Mouse (Mus musculus) cortical plate, adult 2 months (tissue): ENCODE data around the gene Pde4dip. TPM values are rescaled to one million over a fixed set of nuclear protein-coding genes. Genes with fewer than 3 reads are reported as not detected.

Experiments used
- H3K27ac ChIP-seq: fragments of 200-500 bp; 2 replicates; pipeline ENCODE4 v1.5.1; 2012; ENCODE audit warnings: low read length, control low read depth, inconsistent platforms; ENCODE audit not compliant: insufficient read depth
- H3K4me1 ChIP-seq: fragments of 200-500 bp; 2 replicates; pipeline ENCODE4 v1.6.1; 2011; ENCODE audit warnings: low read length; ENCODE audit not compliant: control insufficient read depth, insufficient read depth
- H3K4me3 ChIP-seq: fragments of 200-500 bp; 2 replicates; pipeline ENCODE4 v1.5.1; 2011; ENCODE audit warnings: mild to moderate bottlenecking, low read length, control low read depth; ENCODE audit not compliant: insufficient read depth
- CTCF ChIP-seq: fragments of 200-500 bp; IDR thresholded peaks from 2 replicates; pipeline ENCODE4 v1.5.1; 2011; ENCODE audit warnings: mild to moderate bottlenecking, control low read depth, low read length; ENCODE audit not compliant: insufficient read depth; ENCODE audit errors: extremely low read depth
- POLR2A ChIP-seq: fragments of 200-500 bp; IDR thresholded peaks from 2 replicates; pipeline ENCODE4 v1.6.1; 2011; ENCODE audit warnings: mild to moderate bottlenecking, low read length, control low read depth; ENCODE audit not compliant: insufficient read depth; ENCODE audit errors: extremely low read depth
- polyA plus RNA-seq: library from polyadenylated mRNA; depleted of rRNA; stranded (reverse); fragments of >200 nt; gene quantifications from 2 replicates; pipeline ENCODE4 v1.2.3, GENCODE M21; 2012

The Pde4dip gene
- polyA plus RNA-seq, 1 experiment: 103 TPM

- TF ChIP-seq POLR2A (no peak), CTCF (no peak)
- no peak overlapping the region for H3K4me3 ChIP-seq
- 0 out of 2 replicates have a peak overlapping the region, but pooled peaks have one; percentile 13 for H3K27ac ChIP-seq
- H3K4me1 ChIP-seq: peaks cover 12% of the 10 kb centered on the region
Observed at GRCm38 (mm10) chr3:97811651-97812399, 76.7 kb downstream of the Pde4dip start.

- Histone ChIP-seq H3K4me1 (peaks cover 12% of the 10 kb centered on the region), H3K27ac (peak overlapping the region; percentile 28; the same call in 1 of the 2 replicates), H3K4me3 (no peak overlapping the region)
- no peak for TF ChIP-seq POLR2A
- TF ChIP-seq CTCF: no peak
Observed at GRCm38 (mm10) chr3:97811158-97811557, 77.3 kb downstream of the Pde4dip start.

DNA sequence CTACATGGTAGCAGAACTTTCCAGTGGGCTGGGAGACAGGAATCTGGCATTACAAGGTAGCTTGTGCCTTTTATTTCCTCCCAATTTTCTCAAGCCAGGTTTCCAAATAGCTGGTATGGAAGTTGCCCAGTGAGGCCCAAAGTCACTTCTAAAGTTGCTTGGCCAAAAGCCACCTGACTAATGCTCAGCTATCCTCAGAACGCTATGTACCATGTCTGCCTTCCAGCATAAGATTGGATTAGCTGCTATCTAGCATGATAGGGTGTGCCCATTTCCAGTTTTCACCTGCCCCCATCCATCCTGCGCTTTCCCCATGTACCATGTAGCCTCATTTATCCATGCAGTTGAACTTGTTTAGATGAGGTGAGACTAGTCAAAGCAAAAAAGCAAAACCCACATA is 78.2 kb downstream of the Pde4dip start:
- Histone ChIP-seq H3K4me3 (no peak overlapping the region), H3K4me1 (peaks cover 12% of the 10 kb centered on the region), H3K27ac (no peak overlapping the region)
- TF ChIP-seq CTCF: no peak
- TF ChIP-seq POLR2A: no peak

- Histone ChIP-seq H3K4me1 (peaks cover 2% of the 10 kb centered on the region), H3K4me3 (no peak overlapping the region), H3K27ac (no peak overlapping the region)
- no peak for TF ChIP-seq CTCF
- TF ChIP-seq POLR2A: no peak
Observed at GRCm38 (mm10) chr3:97805559-97805958, 82.9 kb downstream of the Pde4dip start.

GRCm38 (mm10) chr3:97803675-97804074 is 84.8 kb downstream of the Pde4dip start:
- TF ChIP-seq CTCF (no peak), POLR2A (no peak)
- H3K27ac ChIP-seq: no peak overlapping the region

GRCm38 (mm10) chr3:97802927-97803326 is 85.6 kb downstream of the Pde4dip start:
- peaks cover 6% of the 10 kb centered on the region for H3K4me1 ChIP-seq
- no peak overlapping the region for H3K4me3 ChIP-seq
- TF ChIP-seq CTCF (no peak), POLR2A (no peak)
- no peak overlapping the region for H3K27ac ChIP-seq

More at GRCm38 (mm10) chr3:97803675-97804074, 84.8 kb downstream of the Pde4dip start:
- H3K4me3 ChIP-seq: no peak overlapping the region
- peaks cover 6% of the 10 kb centered on the region for H3K4me1 ChIP-seq

- no peak for TF ChIP-seq POLR2A
- TF ChIP-seq CTCF: no peak
- Histone ChIP-seq H3K27ac (no peak overlapping the region), H3K4me1 (peaks cover 8% of the 10 kb centered on the region), H3K4me3 (no peak overlapping the region)
Observed at GRCm38 (mm10) chr3:97802297-97802696, 86.2 kb downstream of the Pde4dip start.

DNA sequence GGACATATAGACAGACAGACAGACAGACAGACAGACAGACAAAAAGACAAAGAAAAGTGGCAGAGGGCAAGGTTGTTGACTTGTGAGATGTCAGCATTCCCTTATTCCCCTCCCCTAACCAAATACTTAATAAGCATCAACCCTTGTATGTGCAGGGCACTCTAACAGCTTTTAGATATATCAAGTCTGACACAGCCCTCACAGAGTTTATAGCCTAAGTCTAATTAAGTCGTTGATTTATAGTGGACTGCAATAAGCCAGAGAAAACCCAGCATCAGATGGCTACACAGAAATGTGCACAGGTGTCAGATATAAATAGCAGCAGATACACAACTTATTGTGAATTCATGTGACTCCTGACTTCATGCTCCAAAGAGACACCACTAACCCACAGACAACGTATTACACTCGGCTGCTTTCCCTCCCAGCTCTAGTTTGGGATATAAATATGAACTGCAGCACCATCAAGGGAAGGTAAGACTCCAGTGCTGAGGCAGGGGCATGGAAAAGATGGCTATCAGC is 87.3 kb downstream of the Pde4dip start:
- Histone ChIP-seq H3K27ac (no peak overlapping the region), H3K4me3 (no peak overlapping the region), H3K4me1 (peaks cover 8% of the 10 kb centered on the region)
- TF ChIP-seq POLR2A (no peak), CTCF (no peak)

GRCm38 (mm10) chr3:97800657-97801056 is 87.8 kb downstream of the Pde4dip start:
- TF ChIP-seq CTCF (no peak), POLR2A (no peak)
- no peak overlapping the region for H3K4me3 ChIP-seq
- peaks cover 8% of the 10 kb centered on the region for H3K4me1 ChIP-seq
- no peak overlapping the region for H3K27ac ChIP-seq

- TF ChIP-seq POLR2A (no peak), CTCF (no peak)
- Histone ChIP-seq H3K4me3 (no peak overlapping the region), H3K27ac (no peak overlapping the region), H3K4me1 (peaks cover 8% of the 10 kb centered on the region)
Observed at GRCm38 (mm10) chr3:97800004-97800403, 88.5 kb downstream of the Pde4dip start.
